Mouse (Mus musculus) neural tube, embryonic 13.5 days (tissue): ENCODE measurements around the gene H3f3a. TPM values are rescaled to one million over a fixed set of nuclear protein-coding genes. Genes with fewer than 3 reads are reported as not detected.

Experiments
- ATAC-seq: fragments of 200-750 bp; cut with Nextera tagmentation; 2 replicates; pipeline ENCODE4 v1.8.0; 2017; ENCODE audit warnings: low read depth, mild to moderate bottlenecking, moderate TSS enrichment, moderate library complexity
- H3K27ac ChIP-seq: fragments of 300-500 bp; sonication (generic); replicated peaks from 2 replicates; pipeline ENCODE4 v1.5.1; 2015; ENCODE audit warnings: moderate library complexity, mild to moderate bottlenecking, inconsistent platforms
- H3K27me3 ChIP-seq: fragments of 300-500 bp; sonication (generic); 2 replicates; pipeline ENCODE4 v1.6.1; 2015; ENCODE audit warnings: mild to moderate bottlenecking, inconsistent platforms
- H3K36me3 ChIP-seq: fragments of 300-500 bp; sonication (generic); 2 replicates; pipeline ENCODE4 v1.6.1; 2015; ENCODE audit warnings: mild to moderate bottlenecking, inconsistent platforms
- H3K4me1 ChIP-seq: fragments of 300-500 bp; sonication (generic); replicated peaks from 2 replicates; pipeline ENCODE4 v1.6.1; 2015; ENCODE audit warnings: inconsistent platforms
- H3K4me2 ChIP-seq: fragments of 300-500 bp; sonication (generic); 2 replicates; pipeline ENCODE4 v1.6.1; 2015; ENCODE audit warnings: inconsistent platforms, mild to moderate bottlenecking, moderate library complexity
- H3K4me3 ChIP-seq: fragments of 300-500 bp; sonication (generic); 2 replicates; pipeline ENCODE4 v1.5.1; 2015; ENCODE audit warnings: mild to moderate bottlenecking, inconsistent platforms
- H3K9ac ChIP-seq: fragments of 300-500 bp; sonication (generic); 2 replicates; pipeline ENCODE4 v1.6.1; 2015; ENCODE audit warnings: moderate library complexity, mild to moderate bottlenecking, inconsistent platforms
- H3K9me3 ChIP-seq: fragments of 300-500 bp; sonication (generic); 2 replicates; pipeline ENCODE4 v1.6.1; 2016; ENCODE audit warnings: inconsistent platforms
- WGBS: fragments of 180-500 bp; shearing (Covaris S2); methylation state at CpG from one replicate; pipeline ENCODE4 v1.1.7; 2015; 5-methylcytosine and 5-hydroxymethylcytosine counted together
- polyA plus RNA-seq: library from polyadenylated mRNA; unstranded; fragments of >200 nt; fragmentation: Nextera tagmentation; extraction: Ambion mirVana; gene quantifications from 2 replicates; pipeline ENCODE4 v1.2.1, GENCODE M21; 2015

The H3f3a gene
- polyA plus RNA-seq, 1 experiment from 2014 or later = 3,867 TPM

- WGBS = under 1% methylated on average over 55 of the region's 56 CpGs
- H3K4me1 ChIP-seq = peaks cover 27% of the 10 kb centered on the region
- ATAC-seq = peak; percentile 90
Observed at GRCm38 (mm10) chr1:180777660-180778402, 35.9 kb downstream of the H3f3a start.

GRCm38 (mm10) chr1:180777289-180777659, 36.5 kb downstream of the H3f3a start:
- Histone ChIP-seq H3K27me3 (no peaks in the 10 kb centered on the region), H3K4me3 (peak overlapping the region; percentile 71), H3K9me3 (peaks cover 4% of the 10 kb centered on the region; the same call in 1 of the 2 replicates), H3K4me2 (peak overlapping the region; percentile 96), H3K4me1 (peaks cover 27% of the 10 kb centered on the region), H3K36me3 (no peaks in the 10 kb centered on the region), H3K27ac (peak overlapping the region; percentile 91), H3K9ac (peak overlapping the region; percentile 92)
- peak; percentile 40 for ATAC-seq
- 10% methylated on average over 10 of the region's 10 CpGs for WGBS

More at GRCm38 (mm10) chr1:180777660-180778402, 35.9 kb downstream of the H3f3a start:
- H3K27me3 ChIP-seq = no peaks in the 10 kb centered on the region
- peaks cover 4% of the 10 kb centered on the region; the same call in 1 of the 2 replicates for H3K9me3 ChIP-seq
- peak overlapping the region; percentile 96 for H3K4me2 ChIP-seq
- peak overlapping the region; percentile 71 for H3K4me3 ChIP-seq
- peak overlapping the region; percentile 92 for H3K9ac ChIP-seq
- H3K36me3 ChIP-seq = no peaks in the 10 kb centered on the region
- H3K27ac ChIP-seq = peak overlapping the region; percentile 91

- 77% methylated on average over 6 of the region's 6 CpGs for WGBS
- H3K9me3 ChIP-seq = peaks cover 4% of the 10 kb centered on the region; the same call in 1 of the 2 replicates
- H3K36me3 ChIP-seq = no peaks in the 10 kb centered on the region
- no peak for ATAC-seq
- peak overlapping the region; percentile 52; the same call in 1 of the 2 replicates for H3K27ac ChIP-seq
- no peaks in the 10 kb centered on the region for H3K27me3 ChIP-seq
- H3K4me1 ChIP-seq = peaks cover 27% of the 10 kb centered on the region
- no peak overlapping the region for H3K4me3 ChIP-seq
- no peak overlapping the region for H3K4me2 ChIP-seq
- no peak overlapping the region for H3K9ac ChIP-seq
Observed at GRCm38 (mm10) chr1:180776494-180776893, 37.2 kb downstream of the H3f3a start.

GRCm38 (mm10) chr1:180775849-180776493, 37.8 kb downstream of the H3f3a start:
- WGBS = 50% methylated on average over 6 of the region's 6 CpGs
- no peak for ATAC-seq
- Histone ChIP-seq H3K9me3 (peaks cover 4% of the 10 kb centered on the region; the same call in 1 of the 2 replicates), H3K36me3 (no peaks in the 10 kb centered on the region), H3K4me3 (no peak overlapping the region), H3K27me3 (no peaks in the 10 kb centered on the region), H3K9ac (no peak overlapping the region), H3K4me1 (peaks cover 27% of the 10 kb centered on the region), H3K4me2 (no peak overlapping the region), H3K27ac (peak overlapping the region; percentile 52)

GRCm38 (mm10) chr1:180775317-180775716, 38.4 kb downstream of the H3f3a start:
- no peaks in the 10 kb centered on the region for H3K27me3 ChIP-seq
- H3K4me3 ChIP-seq = no peak overlapping the region
- H3K9ac ChIP-seq = no peak overlapping the region
- H3K27ac ChIP-seq = no peak overlapping the region
- H3K9me3 ChIP-seq = peaks cover 4% of the 10 kb centered on the region; the same call in 1 of the 2 replicates
- WGBS = 88% methylated on average over 10 of the region's 10 CpGs
- no peak overlapping the region for H3K4me2 ChIP-seq
- H3K4me1 ChIP-seq = peaks cover 27% of the 10 kb centered on the region
- no peaks in the 10 kb centered on the region for H3K36me3 ChIP-seq
- ATAC-seq = no peak

- Histone ChIP-seq H3K27me3 (no peaks in the 10 kb centered on the region), H3K36me3 (no peaks in the 10 kb centered on the region), H3K4me3 (no peak overlapping the region), H3K4me1 (peaks cover 27% of the 10 kb centered on the region), H3K9ac (no peak overlapping the region), H3K4me2 (no peak overlapping the region), H3K9me3 (peaks cover 4% of the 10 kb centered on the region; the same call in 1 of the 2 replicates), H3K27ac (no peak overlapping the region)
- ATAC-seq = no peak
- 63% methylated on average over 3 of the region's 3 CpGs for WGBS
Observed at GRCm38 (mm10) chr1:180774664-180775063, 39.1 kb downstream of the H3f3a start.

- Histone ChIP-seq H3K4me1 (peaks cover 33% of the 10 kb centered on the region), H3K4me2 (no peak overlapping the region), H3K4me3 (no peak overlapping the region), H3K36me3 (no peaks in the 10 kb centered on the region), H3K9me3 (peaks cover 4% of the 10 kb centered on the region; the same call in 1 of the 2 replicates), H3K9ac (no peak overlapping the region), H3K27me3 (no peaks in the 10 kb centered on the region), H3K27ac (no peak overlapping the region)
- ATAC-seq = no peak
- 86% methylated on average over 3 of the region's 3 CpGs for WGBS
Observed at GRCm38 (mm10) chr1:180772291-180772690, 41.5 kb downstream of the H3f3a start.

GRCm38 (mm10) chr1:180771722-180772121, 42.0 kb downstream of the H3f3a start:
- ATAC-seq = no peak
- Histone ChIP-seq H3K4me2 (no peak overlapping the region), H3K4me1 (peaks cover 33% of the 10 kb centered on the region), H3K9ac (no peak overlapping the region), H3K9me3 (peaks cover 4% of the 10 kb centered on the region; the same call in 1 of the 2 replicates), H3K4me3 (no peak overlapping the region), H3K27me3 (no peaks in the 10 kb centered on the region), H3K27ac (no peak overlapping the region), H3K36me3 (no peaks in the 10 kb centered on the region)
- 75% methylated on average over 4 of the region's 4 CpGs for WGBS

GRCm38 (mm10) chr1:180771306-180771705, 42.4 kb downstream of the H3f3a start:
- WGBS = 84% methylated on average over 5 of the region's 5 CpGs
- Histone ChIP-seq H3K4me1 (peaks cover 30% of the 10 kb centered on the region), H3K27me3 (no peaks in the 10 kb centered on the region), H3K36me3 (no peaks in the 10 kb centered on the region), H3K9ac (no peak overlapping the region), H3K4me3 (no peak overlapping the region), H3K4me2 (no peak overlapping the region), H3K27ac (no peak overlapping the region), H3K9me3 (peaks cover 4% of the 10 kb centered on the region; the same call in 1 of the 2 replicates)
- no peak for ATAC-seq

GRCm38 (mm10) chr1:180768334-180769168, 45.2 kb downstream of the H3f3a start:
- 3% methylated on average over 37 of the region's 37 CpGs for WGBS
- Histone ChIP-seq H3K36me3 (no peaks in the 10 kb centered on the region), H3K4me2 (peak overlapping the region; percentile 79), H3K4me3 (peak overlapping the region; percentile 51), H3K27ac (peak overlapping the region; percentile 71), H3K9ac (peak overlapping the region; percentile 80), H3K9me3 (no peaks in the 10 kb centered on the region), H3K4me1 (peaks cover 21% of the 10 kb centered on the region), H3K27me3 (no peaks in the 10 kb centered on the region)
- ATAC-seq = peak; percentile 81

- Histone ChIP-seq H3K4me3 (peak overlapping the region; percentile 51), H3K9ac (peak overlapping the region; percentile 80), H3K27me3 (peaks cover 8% of the 10 kb centered on the region; the same call in 1 of the 2 replicates), H3K9me3 (no peaks in the 10 kb centered on the region), H3K4me2 (peak overlapping the region; percentile 79), H3K27ac (peak overlapping the region; percentile 71), H3K36me3 (no peaks in the 10 kb centered on the region), H3K4me1 (peaks cover 28% of the 10 kb centered on the region)
- 21% methylated on average over 10 of the region's 10 CpGs for WGBS
- ATAC-seq = peak; percentile 34
Observed at GRCm38 (mm10) chr1:180767541-180768333, 46.0 kb downstream of the H3f3a start.
